Mouse (Mus musculus) forebrain, embryonic 11.5 days (tissue): ENCODE results near the gene Car3. TPM values are rescaled to one million over a fixed set of nuclear protein-coding genes. Genes with fewer than 3 reads are reported as not detected.

Experiments
- ATAC-seq: fragments of 200-750 bp; cut with Nextera tagmentation; replicated peaks from 2 replicates; pipeline ENCODE4 v1.8.0; 2017; ENCODE audit warnings: moderate TSS enrichment; ENCODE audit not compliant: low FRiP score
- DNase-seq: peaks from one replicate; pipeline ENCODE4 v3.0.0-alpha.2; 2017; ENCODE audit warnings: low spot score
- H3K27ac ChIP-seq: fragments of 300-500 bp; sonication (generic); 2 replicates; pipeline ENCODE4 v1.5.1; 2014; ENCODE audit warnings: low read depth, low read length
- H3K27me3 ChIP-seq: fragments of 300-500 bp; sonication (generic); 2 replicates; pipeline ENCODE4 v1.6.1; 2014; ENCODE audit warnings: mild to moderate bottlenecking, low read length, mixed read lengths; ENCODE audit not compliant: control insufficient read depth, insufficient read depth
- H3K36me3 ChIP-seq: fragments of 300-500 bp; sonication (generic); 2 replicates; pipeline ENCODE4 v1.6.1; 2014; ENCODE audit warnings: mild to moderate bottlenecking, low read length, moderate library complexity, mixed read lengths; ENCODE audit not compliant: control insufficient read depth, insufficient read depth
- H3K4me1 ChIP-seq: fragments of 300-500 bp; sonication (generic); replicated peaks from 2 replicates; pipeline ENCODE4 v1.6.1; 2014; ENCODE audit warnings: low read length, mixed read lengths; ENCODE audit not compliant: control insufficient read depth, insufficient read depth
- H3K4me2 ChIP-seq: fragments of 300-500 bp; sonication (generic); 2 replicates; pipeline ENCODE4 v1.6.1; 2014; ENCODE audit warnings: low read depth, mild to moderate bottlenecking, low read length, moderate library complexity, mixed read lengths; ENCODE audit not compliant: severe bottlenecking
- H3K4me3 ChIP-seq: fragments of 300-500 bp; sonication (generic); 2 replicates; pipeline ENCODE4 v1.5.1; 2014; ENCODE audit warnings: low read depth, low read length
- H3K9ac ChIP-seq: fragments of 300-500 bp; sonication (generic); 2 replicates; pipeline ENCODE4 v1.6.1; 2014; ENCODE audit warnings: low read length
- H3K9me3 ChIP-seq: fragments of 300-500 bp; sonication (generic); 2 replicates; pipeline ENCODE4 v1.6.1; 2016; ENCODE audit warnings: low read length, mixed read lengths; ENCODE audit not compliant: control insufficient read depth
- WGBS: fragments of 180-500 bp; shearing (Covaris S2); extraction: QIAGEN DNeasy Blood & Tissue Kit; methylation state at CpG from one replicate; pipeline ENCODE4 v1.1.7; 2014; 5-methylcytosine and 5-hydroxymethylcytosine counted together
- polyA plus RNA-seq: library from polyadenylated mRNA; unstranded; fragments of >200 nt; fragmentation: Nextera tagmentation; extraction: Ambion mirVana; gene quantifications from 2 replicates; pipeline ENCODE4 v1.2.1, GENCODE M21; 2014

Car3 gene
- polyA plus RNA-seq, 1 experiment from 2014 or later: 1.6 TPM

- Histone ChIP-seq H3K4me2 (no peak overlapping the region), H3K9ac (no peak overlapping the region), H3K9me3 (no peaks in the 10 kb centered on the region), H3K27me3 (peaks cover 5% of the 10 kb centered on the region; the same call in 1 of the 2 replicates), H3K27ac (no peak overlapping the region), H3K36me3 (no peaks in the 10 kb centered on the region), H3K4me3 (no peak overlapping the region), H3K4me1 (no peaks in the 10 kb centered on the region)
- ATAC-seq (no peak), DNase-seq (no peak)
- 35% methylated on average over 2 of the region's 2 CpGs for WGBS
Observed at GRCm38 (mm10) chr3:14888549-14888948, 25.2 kb downstream of the Car3 start.

GRCm38 (mm10) chr3:14889085-14889484, 25.8 kb downstream of the Car3 start:
- H3K27ac ChIP-seq: no peak overlapping the region
- H3K4me2 ChIP-seq: no peak overlapping the region
- H3K27me3 ChIP-seq: peaks cover 5% of the 10 kb centered on the region; the same call in 1 of the 2 replicates
- H3K9me3 ChIP-seq: no peaks in the 10 kb centered on the region
- no peaks in the 10 kb centered on the region for H3K4me1 ChIP-seq
- ATAC-seq: no peak
- H3K4me3 ChIP-seq: no peak overlapping the region
- H3K9ac ChIP-seq: no peak overlapping the region
- DNase-seq: no peak
- no peaks in the 10 kb centered on the region for H3K36me3 ChIP-seq
- WGBS: 67% methylated on average over 2 of the region's 2 CpGs

GRCm38 (mm10) chr3:14889716-14890409, 26.6 kb downstream of the Car3 start:
- WGBS: 37% methylated on average over 4 of the region's 4 CpGs
- Histone ChIP-seq H3K4me2 (no peak overlapping the region), H3K4me1 (no peaks in the 10 kb centered on the region), H3K9ac (no peak overlapping the region), H3K27ac (no peak overlapping the region), H3K27me3 (peaks cover 5% of the 10 kb centered on the region; the same call in 1 of the 2 replicates), H3K4me3 (no peak overlapping the region), H3K9me3 (no peaks in the 10 kb centered on the region), H3K36me3 (no peaks in the 10 kb centered on the region)
- no peak for DNase-seq
- no peak for ATAC-seq

GRCm38 (mm10) chr3:14892991-14893390, 29.7 kb downstream of the Car3 start:
- no peak overlapping the region for H3K27ac ChIP-seq
- no peak overlapping the region for H3K4me3 ChIP-seq
- WGBS: 85% methylated on average over 3 of the region's 3 CpGs
- DNase-seq (no peak), ATAC-seq (no peak)
- no peak overlapping the region for H3K9ac ChIP-seq
- no peaks in the 10 kb centered on the region for H3K4me1 ChIP-seq
- no peak overlapping the region for H3K4me2 ChIP-seq
- no peaks in the 10 kb centered on the region for H3K9me3 ChIP-seq
- H3K27me3 ChIP-seq: no peaks in the 10 kb centered on the region
- H3K36me3 ChIP-seq: no peaks in the 10 kb centered on the region

- no peak overlapping the region for H3K27ac ChIP-seq
- no peak overlapping the region for H3K4me2 ChIP-seq
- H3K4me3 ChIP-seq: no peak overlapping the region
- ATAC-seq (no peak), DNase-seq (no peak)
- WGBS: 80% methylated on average over 5 of the region's 5 CpGs
- no peaks in the 10 kb centered on the region for H3K9me3 ChIP-seq
- no peaks in the 10 kb centered on the region for H3K4me1 ChIP-seq
- no peaks in the 10 kb centered on the region for H3K36me3 ChIP-seq
- no peak overlapping the region for H3K9ac ChIP-seq
- no peaks in the 10 kb centered on the region for H3K27me3 ChIP-seq
Observed at GRCm38 (mm10) chr3:14893700-14894099, 30.4 kb downstream of the Car3 start.

- Histone ChIP-seq H3K4me2 (no peak overlapping the region), H3K4me1 (no peaks in the 10 kb centered on the region), H3K4me3 (no peak overlapping the region), H3K9me3 (no peaks in the 10 kb centered on the region), H3K27ac (no peak overlapping the region), H3K36me3 (no peaks in the 10 kb centered on the region), H3K9ac (no peak overlapping the region), H3K27me3 (no peaks in the 10 kb centered on the region)
- 94% methylated on average over 3 of the region's 3 CpGs for WGBS
- no peak for ATAC-seq
- no peak for DNase-seq
Observed at GRCm38 (mm10) chr3:14895333-14895732, 32.0 kb downstream of the Car3 start.

- DNase-seq: no peak
Observed at GRCm38 (mm10) chr3:14897770-14898169, 34.5 kb downstream of the Car3 start.

GRCm38 (mm10) chr3:14903380-14903779, 40.1 kb downstream of the Car3 start:
- Histone ChIP-seq H3K36me3 (no peaks in the 10 kb centered on the region), H3K9me3 (no peaks in the 10 kb centered on the region), H3K27ac (no peak overlapping the region), H3K4me2 (no peak overlapping the region), H3K27me3 (no peaks in the 10 kb centered on the region), H3K4me3 (no peak overlapping the region), H3K9ac (no peak overlapping the region), H3K4me1 (no peaks in the 10 kb centered on the region)
- DNase-seq (no peak), ATAC-seq (no peak)
- 96% methylated on average over 3 of the region's 3 CpGs for WGBS

More at GRCm38 (mm10) chr3:14897770-14898169, 34.5 kb downstream of the Car3 start:
- Histone ChIP-seq H3K4me2 (no peak overlapping the region), H3K9ac (no peak overlapping the region), H3K4me3 (no peak overlapping the region), H3K27me3 (no peaks in the 10 kb centered on the region), H3K9me3 (no peaks in the 10 kb centered on the region), H3K36me3 (no peaks in the 10 kb centered on the region), H3K27ac (no peak overlapping the region), H3K4me1 (no peaks in the 10 kb centered on the region)
- no peak for ATAC-seq
- WGBS: 63% methylated on average over 6 of the region's 6 CpGs

GRCm38 (mm10) chr3:14904165-14904564, 40.9 kb downstream of the Car3 start:
- Histone ChIP-seq H3K4me2 (no peak overlapping the region), H3K27ac (no peak overlapping the region), H3K9ac (no peak overlapping the region), H3K4me3 (no peak overlapping the region), H3K9me3 (no peaks in the 10 kb centered on the region), H3K36me3 (no peaks in the 10 kb centered on the region), H3K27me3 (no peaks in the 10 kb centered on the region), H3K4me1 (no peaks in the 10 kb centered on the region)
- ATAC-seq (no peak), DNase-seq (no peak)
- WGBS: 85% methylated on average over 3 of the region's 3 CpGs
